Mouse (Mus musculus) forebrain, postnatal 0 days (tissue): ENCODE measurements at regions not wholly inside any gene's neighbourhood (a gene's known extent, or its start where the extent isn't known, plus 50 kb on each side); places are given as distances from the start of the nearest gene placed in this dataset.
A peak's percentile ranks its signal among the peaks of the same experiment; 100 is the strongest.
"Not testable (repeated sequence)": the region's sequence is repeated elsewhere in the genome, so short reads cannot be mapped to it uniquely, and the experiment has no call there.

Experiments used
- ATAC-seq: fragments of 200-750 bp; cut with Nextera tagmentation; 2 replicates; pipeline ENCODE4 v1.8.0; 2017; ENCODE audit warnings: mild to moderate bottlenecking, moderate library complexity
- DNase-seq: peaks from one replicate; pipeline ENCODE4 v3.0.0-alpha.2; 2015
- H3K27ac ChIP-seq: fragments of 300-500 bp; sonication (generic); 2 replicates; pipeline ENCODE4 v1.5.1; 2014; ENCODE audit warnings: low read depth, mild to moderate bottlenecking, antibody characterized with exemption, low read length, moderate library complexity, mixed read lengths
- H3K27me3 ChIP-seq: fragments of 300-500 bp; sonication (generic); 2 replicates; pipeline ENCODE4 v1.6.1; 2014; ENCODE audit warnings: mild to moderate bottlenecking, low read length, mixed read lengths; ENCODE audit not compliant: insufficient read depth
- H3K36me3 ChIP-seq: fragments of 300-500 bp; sonication (generic); 2 replicates; pipeline ENCODE4 v1.6.1; 2014; ENCODE audit warnings: mild to moderate bottlenecking, moderate library complexity; ENCODE audit not compliant: insufficient read depth
- H3K4me1 ChIP-seq: fragments of 300-500 bp; sonication (generic); 2 replicates; pipeline ENCODE4 v1.6.1; 2014; ENCODE audit warnings: antibody characterized with exemption; ENCODE audit not compliant: insufficient read depth
- H3K4me2 ChIP-seq: fragments of 300-500 bp; sonication (generic); 2 replicates; pipeline ENCODE4 v1.6.1; 2014; ENCODE audit warnings: low read depth, mild to moderate bottlenecking, moderate library complexity
- H3K4me3 ChIP-seq: fragments of 300-500 bp; sonication (generic); 2 replicates; pipeline ENCODE4 v1.5.1; 2014; ENCODE audit warnings: low read depth, low read length, mixed read lengths
- H3K9ac ChIP-seq: fragments of 300-500 bp; sonication (generic); 2 replicates; pipeline ENCODE4 v1.6.1; 2014; ENCODE audit warnings: mild to moderate bottlenecking
- H3K9me3 ChIP-seq: fragments of 300-500 bp; sonication (generic); 2 replicates; pipeline ENCODE4 v1.6.1; 2016; ENCODE audit warnings: low read length
- CTCF ChIP-seq: sonication (generic); IDR thresholded peaks from 2 replicates; pipeline ENCODE4 v1.5.1; 2016; ENCODE audit warnings: antibody characterized with exemption, control low read depth, low read depth
- WGBS: fragments of 180-500 bp; shearing (Covaris S2); extraction: QIAGEN DNeasy Blood & Tissue Kit; methylation state at CpG from one replicate; pipeline ENCODE4 v1.1.7; 2014; 5-methylcytosine and 5-hydroxymethylcytosine counted together

- H3K4me2 ChIP-seq: no peak overlapping the region
- no peak for ATAC-seq
- no peaks in the 10 kb centered on the region for H3K9me3 ChIP-seq
- H3K27me3 ChIP-seq: no peaks in the 10 kb centered on the region
- no peak overlapping the region for H3K4me3 ChIP-seq
- H3K4me1 ChIP-seq: no peaks in the 10 kb centered on the region
- no peak for DNase-seq
- H3K27ac ChIP-seq: no peak overlapping the region
- no peak overlapping the region for H3K9ac ChIP-seq
- TF ChIP-seq CTCF: no peak
- 82% methylated on average over 1 of the region's 1 CpGs for WGBS
- H3K36me3 ChIP-seq: no peaks in the 10 kb centered on the region
Measured at GRCm38 (mm10) chr4:51127813-51128212, 88.7 kb upstream of the Cylc2 start.

- not testable (repeated sequence) for H3K4me3 ChIP-seq, H3K4me2 ChIP-seq, H3K36me3 ChIP-seq, DNase-seq, H3K9me3 ChIP-seq, ATAC-seq, H3K4me1 ChIP-seq, H3K27ac ChIP-seq, H3K9ac ChIP-seq, H3K27me3 ChIP-seq
- 56% methylated on average over 1 of the region's 1 CpGs for WGBS
Measured at GRCm38 (mm10) chr4:51131846-51132245, 84.6 kb upstream of the Cylc2 start.

- Histone ChIP-seq H3K36me3 (no peaks in the 10 kb centered on the region), H3K4me3 (no peak overlapping the region), H3K27me3 (no peaks in the 10 kb centered on the region), H3K4me2 (no peak overlapping the region), H3K27ac (no peak overlapping the region), H3K9me3 (no peaks in the 10 kb centered on the region), H3K9ac (no peak overlapping the region), H3K4me1 (no peaks in the 10 kb centered on the region)
- ATAC-seq (peak; percentile 94), DNase-seq (peak; percentile 47)
- no peak for TF ChIP-seq CTCF
- WGBS: 21% methylated on average over 3 of the region's 3 CpGs
Measured at GRCm38 (mm10) chr4:51152973-51153372, 63.5 kb upstream of the Cylc2 start.

- TF ChIP-seq CTCF: no peak
- no peak overlapping the region for H3K9ac ChIP-seq
- H3K36me3 ChIP-seq: no peaks in the 10 kb centered on the region
- DNase-seq (peak; percentile 20), ATAC-seq (peak; percentile 52)
- H3K4me2 ChIP-seq: no peak overlapping the region
- H3K4me1 ChIP-seq: no peaks in the 10 kb centered on the region
- H3K9me3 ChIP-seq: no peaks in the 10 kb centered on the region
- 0 out of 2 replicates have a peak overlapping the region, but pooled peaks have one; percentile 15 for H3K27ac ChIP-seq
- H3K27me3 ChIP-seq: no peaks in the 10 kb centered on the region
- no peak overlapping the region for H3K4me3 ChIP-seq
- 57% methylated on average over 2 of the region's 2 CpGs for WGBS
Measured at GRCm38 (mm10) chr4:51153539-51153938, 62.9 kb upstream of the Cylc2 start.
